Mouse (Mus musculus): ENCODE measurements around the gene Uba52. TPM values are rescaled to one million over a fixed set of nuclear protein-coding genes. Genes with fewer than 3 reads are reported as not detected.

The Uba52 gene
- total RNA-seq (2014; rRNA removed) (750 and 1,062 TPM in 2 replicates), polyA plus RNA-seq (2012; rRNA removed) (596 and 770 TPM in 2 replicates)

GRCm38 (mm10) chr8:70510228-70510915 lies at the start of gene Uba52:
Gene Uba52, minus strand, starts transcription at chr8:70510801.
- Histone ChIP-seq H3K79me2 (ENCODE audit: control insufficient read depth, insufficient read depth, low read length) (peaks cover 25% of the 10 kb centered on the region; the same call in 1 of the 2 replicates), H3K4me1 (ENCODE audit: control insufficient read depth, insufficient read depth, low read length) (peaks cover 21% of the 10 kb centered on the region), H3K27me3 (ENCODE audit: control insufficient read depth, insufficient read depth, low read length) (no peaks in the 10 kb centered on the region), H3K36me3 (ENCODE audit: control insufficient read depth, insufficient read depth, low read length) (peaks cover 12% of the 10 kb centered on the region), H3K4me3 (ENCODE audit: insufficient read depth, low read depth, low read length) (peak within 1 kb of the TSS; percentile 96), H3K9ac (ENCODE audit: low read depth, low read length) (peak within 1 kb of the TSS; percentile 95), H3K27ac (replicated peaks; ENCODE audit: insufficient read depth, low read depth, low read length) (peak within 1 kb of the TSS; percentile 92)
- peak; percentile 80 for TF ChIP-seq POLR2A (IDR thresholded peaks at IDR 0.05; ENCODE audit: extremely low read depth, insufficient read depth, low read length)
- no peak for TF ChIP-seq CTCF (IDR thresholded peaks at IDR 0.05; ENCODE audit: low read depth, low read length)
- peak; percentile 85 for DNase-seq (ENCODE audit: extremely low read depth, low read depth, low spot score)
- WGBS, result under 1% methylated on average over 68 of the region's 74 CpGs

GRCm38 (mm10) chr8:70560096-70560495 lies 49.5 kb upstream of the Uba52 start:
- peak; percentile 45 for DNase-seq (ENCODE audit: extremely low read depth, low read depth, low spot score)
- TF ChIP-seq POLR2A (IDR thresholded peaks at IDR 0.05; ENCODE audit: extremely low read depth, insufficient read depth, low read length) (no peak), CTCF (IDR thresholded peaks at IDR 0.05; ENCODE audit: low read depth, low read length) (peak; percentile 73)

GRCm38 (mm10) chr8:70558983-70559382 lies 48.4 kb upstream of the Uba52 start:
- no peak overlapping the region for H3K9ac ChIP-seq (ENCODE audit: low read depth, low read length)
- peaks cover 78% of the 10 kb centered on the region for H3K4me1 ChIP-seq (ENCODE audit: control insufficient read depth, insufficient read depth, low read length)
- 0 out of 2 replicates have a peak, but pooled peaks have one; percentile 4 for TF ChIP-seq CTCF (IDR thresholded peaks at IDR 0.05; ENCODE audit: low read depth, low read length)
- no peak for TF ChIP-seq POLR2A (IDR thresholded peaks at IDR 0.05; ENCODE audit: extremely low read depth, insufficient read depth, low read length)
- peak overlapping the region; percentile 55 for H3K27ac ChIP-seq (replicated peaks; ENCODE audit: insufficient read depth, low read depth, low read length)
- H3K36me3 ChIP-seq (ENCODE audit: control insufficient read depth, insufficient read depth, low read length), result no peaks in the 10 kb centered on the region
- no peak for DNase-seq (ENCODE audit: extremely low read depth, low read depth, low spot score)
- H3K27me3 ChIP-seq (ENCODE audit: control insufficient read depth, insufficient read depth, low read length), result no peaks in the 10 kb centered on the region
- peaks cover 49% of the 10 kb centered on the region for H3K79me2 ChIP-seq (ENCODE audit: control insufficient read depth, insufficient read depth, low read length)
- H3K4me3 ChIP-seq (ENCODE audit: insufficient read depth, low read depth, low read length), result no peak overlapping the region
- WGBS, result 57% methylated on average over 3 of the region's 3 CpGs

More at GRCm38 (mm10) chr8:70560096-70560495, 49.5 kb upstream of the Uba52 start:
- H3K27ac ChIP-seq (replicated peaks; ENCODE audit: insufficient read depth, low read depth, low read length), result peak overlapping the region; percentile 68
- H3K36me3 ChIP-seq (ENCODE audit: control insufficient read depth, insufficient read depth, low read length), result no peaks in the 10 kb centered on the region
- 41% methylated on average over 2 of the region's 2 CpGs for WGBS
- no peak overlapping the region for H3K4me3 ChIP-seq (ENCODE audit: insufficient read depth, low read depth, low read length)
- H3K4me1 ChIP-seq (ENCODE audit: control insufficient read depth, insufficient read depth, low read length), result peaks cover 79% of the 10 kb centered on the region
- no peaks in the 10 kb centered on the region for H3K27me3 ChIP-seq (ENCODE audit: control insufficient read depth, insufficient read depth, low read length)
- H3K79me2 ChIP-seq (ENCODE audit: control insufficient read depth, insufficient read depth, low read length), result peaks cover 58% of the 10 kb centered on the region
- H3K9ac ChIP-seq (ENCODE audit: low read depth, low read length), result no peak overlapping the region

- peak overlapping the region; percentile 11; the same call in 1 of the 2 replicates for H3K9ac ChIP-seq (ENCODE audit: low read depth, low read length)
- peak; percentile 51 for DNase-seq (ENCODE audit: extremely low read depth, low read depth, low spot score)
- H3K36me3 ChIP-seq (ENCODE audit: control insufficient read depth, insufficient read depth, low read length), result no peaks in the 10 kb centered on the region
- peaks cover 78% of the 10 kb centered on the region for H3K4me1 ChIP-seq (ENCODE audit: control insufficient read depth, insufficient read depth, low read length)
- H3K4me3 ChIP-seq (ENCODE audit: insufficient read depth, low read depth, low read length), result no peak overlapping the region
- peak overlapping the region; percentile 55 for H3K27ac ChIP-seq (replicated peaks; ENCODE audit: insufficient read depth, low read depth, low read length)
- no peak for TF ChIP-seq POLR2A (IDR thresholded peaks at IDR 0.05; ENCODE audit: extremely low read depth, insufficient read depth, low read length)
- TF ChIP-seq CTCF (IDR thresholded peaks at IDR 0.05; ENCODE audit: low read depth, low read length), result 0 out of 2 replicates have a peak, but pooled peaks have one; percentile 23
- H3K79me2 ChIP-seq (ENCODE audit: control insufficient read depth, insufficient read depth, low read length), result peaks cover 49% of the 10 kb centered on the region
- 27% methylated on average over 4 of the region's 4 CpGs for WGBS
- no peaks in the 10 kb centered on the region for H3K27me3 ChIP-seq (ENCODE audit: control insufficient read depth, insufficient read depth, low read length)
Observed at GRCm38 (mm10) chr8:70558334-70558733, 47.7 kb upstream of the Uba52 start.

- H3K4me3 ChIP-seq (ENCODE audit: insufficient read depth, low read depth, low read length), result no peak overlapping the region
- H3K27ac ChIP-seq (replicated peaks; ENCODE audit: insufficient read depth, low read depth, low read length), result peak overlapping the region; percentile 90
- H3K9ac ChIP-seq (ENCODE audit: low read depth, low read length), result peak overlapping the region; percentile 3; the same call in 1 of the 2 replicates
- H3K36me3 ChIP-seq (ENCODE audit: control insufficient read depth, insufficient read depth, low read length), result no peaks in the 10 kb centered on the region
- H3K79me2 ChIP-seq (ENCODE audit: control insufficient read depth, insufficient read depth, low read length), result peaks cover 66% of the 10 kb centered on the region
- H3K4me1 ChIP-seq (ENCODE audit: control insufficient read depth, insufficient read depth, low read length), result peaks cover 78% of the 10 kb centered on the region
- H3K27me3 ChIP-seq (ENCODE audit: control insufficient read depth, insufficient read depth, low read length), result no peaks in the 10 kb centered on the region
- WGBS, result 15% methylated on average over 4 of the region's 4 CpGs
- DNase-seq (ENCODE audit: extremely low read depth, low read depth, low spot score), result peak; percentile 99
- TF ChIP-seq CTCF (IDR thresholded peaks at IDR 0.05; ENCODE audit: low read depth, low read length), result no peak
- TF ChIP-seq POLR2A (IDR thresholded peaks at IDR 0.05; ENCODE audit: extremely low read depth, insufficient read depth, low read length), result no peak
Observed at GRCm38 (mm10) chr8:70555079-70555747, 44.6 kb upstream of the Uba52 start.

Data from liver, adult 2 months (tissue).